Mouse (Mus musculus) embryonic facial prominence, embryonic 11.5 days (tissue): ENCODE results near the gene E2f2. TPM values are rescaled to one million over a fixed set of nuclear protein-coding genes. Genes with fewer than 3 reads are reported as not detected.
A peak's percentile ranks its signal among the peaks of the same experiment; 100 is the strongest.

Experiments used
- ATAC-seq: fragments of 200-750 bp; cut with Nextera tagmentation; replicated peaks from 2 replicates; pipeline ENCODE4 v1.8.0; 2017; ENCODE audit warnings: low read depth; ENCODE audit not compliant: insufficient number of reproducible peaks, low FRiP score, low TSS enrichment
- DNase-seq: peaks from one replicate; pipeline ENCODE4 v3.0.0-alpha.2; 2015; ENCODE audit warnings: low spot score
- H3K27ac ChIP-seq: fragments of 300-500 bp; sonication (generic); replicated peaks from 2 replicates; pipeline ENCODE4 v1.5.1; 2014; ENCODE audit warnings: mild to moderate bottlenecking, low read depth, low read length, control low read depth
- H3K27me3 ChIP-seq: fragments of 300-500 bp; sonication (generic); 2 replicates; pipeline ENCODE4 v1.6.1; 2014; ENCODE audit warnings: mild to moderate bottlenecking, low read length, moderate library complexity, mixed read lengths; ENCODE audit not compliant: control insufficient read depth, insufficient read depth
- H3K36me3 ChIP-seq: fragments of 300-500 bp; sonication (generic); replicated peaks from 2 replicates; pipeline ENCODE4 v1.6.1; 2014; ENCODE audit warnings: low read depth, mild to moderate bottlenecking, low read length, moderate library complexity, mixed read lengths; ENCODE audit not compliant: control insufficient read depth, insufficient read depth
- H3K4me1 ChIP-seq: fragments of 300-500 bp; sonication (generic); 2 replicates; pipeline ENCODE4 v1.6.1; 2014; ENCODE audit warnings: low read length, mixed read lengths; ENCODE audit not compliant: control insufficient read depth, insufficient read depth
- H3K4me2 ChIP-seq: fragments of 300-500 bp; sonication (generic); 2 replicates; pipeline ENCODE4 v1.6.1; 2014; ENCODE audit warnings: low read depth, mild to moderate bottlenecking, control low read depth, low read length, moderate library complexity
- H3K4me3 ChIP-seq: fragments of 300-500 bp; sonication (generic); 2 replicates; pipeline ENCODE4 v1.5.1; 2014; ENCODE audit warnings: low read depth, low read length, control low read depth
- H3K9ac ChIP-seq: fragments of 300-500 bp; sonication (generic); replicated peaks from 2 replicates; pipeline ENCODE4 v1.6.1; 2014; ENCODE audit warnings: mild to moderate bottlenecking, control low read depth, low read length
- H3K9me3 ChIP-seq: fragments of 300-500 bp; sonication (generic); replicated peaks from 2 replicates; pipeline ENCODE4 v1.6.1; 2016; ENCODE audit warnings: mild to moderate bottlenecking, low read length, inconsistent platforms, mixed read lengths; ENCODE audit not compliant: control insufficient read depth
- WGBS: fragments of 180-500 bp; shearing (Covaris S2); extraction: QIAGEN DNeasy Blood & Tissue Kit; methylation state at CpG from one replicate; pipeline ENCODE4 v1.1.7; 2014; 5-methylcytosine and 5-hydroxymethylcytosine counted together
- polyA plus RNA-seq: library from polyadenylated mRNA; unstranded; fragments of >200 nt; fragmentation: Nextera tagmentation; extraction: Ambion mirVana; gene quantifications from 2 replicates; pipeline ENCODE4 v1.2.1, GENCODE M21; 2014

The E2f2 gene
- polyA plus RNA-seq, 1 experiment from 2014 or later: 6.1 TPM

GRCm38 (mm10) chr4:136206033-136206893 is 34.1 kb downstream of the E2f2 start, which contains the start of gene Asap3:
Asap3 (plus strand) TSS chr4:136206365.
- H3K27me3 ChIP-seq: no peaks in the 10 kb centered on the region

DNA sequence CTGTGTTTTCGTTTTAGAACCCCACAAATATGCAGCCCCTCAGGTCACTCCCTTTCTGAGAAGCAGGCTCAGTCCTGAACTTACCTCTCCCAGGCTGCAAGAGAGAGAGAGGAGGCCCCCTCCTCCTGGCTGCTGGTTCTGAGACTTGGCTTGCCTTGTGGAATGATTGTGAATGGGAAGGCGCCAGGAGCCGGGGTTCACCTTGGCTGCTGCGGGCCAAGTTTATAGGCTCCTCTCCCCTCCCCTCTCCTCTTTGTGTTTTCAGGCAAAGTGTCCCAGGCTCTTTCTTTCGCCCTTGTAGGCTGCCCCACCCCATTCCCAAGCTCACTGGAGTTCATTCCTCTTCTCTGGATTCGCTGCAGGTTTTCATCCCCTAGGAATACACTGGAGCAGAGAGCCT is 34.7 kb downstream of the E2f2 start:
- Histone ChIP-seq H3K4me3 (peak overlapping the region; percentile 60), H3K4me1 (0 out of 2 replicates have a peak, but pooled peaks cover 2% of the 10 kb centered on the region), H3K27me3 (no peaks in the 10 kb centered on the region), H3K27ac (no peak overlapping the region), H3K9ac (peak overlapping the region; percentile 70), H3K4me2 (peak overlapping the region; percentile 95), H3K9me3 (no peaks in the 10 kb centered on the region), H3K36me3 (no peaks in the 10 kb centered on the region)
- DNase-seq (no peak), ATAC-seq (no peak)
- WGBS: 4% methylated on average over 6 of the region's 6 CpGs

More at GRCm38 (mm10) chr4:136206033-136206893, 34.1 kb downstream of the E2f2 start, which contains the start of gene Asap3:
- DNase-seq (peak; percentile 100), ATAC-seq (peak; percentile 94)
- no peaks in the 10 kb centered on the region for H3K9me3 ChIP-seq
- H3K4me1 ChIP-seq: 0 out of 2 replicates have a peak, but pooled peaks cover 2% of the 10 kb centered on the region
- no peaks in the 10 kb centered on the region for H3K36me3 ChIP-seq
- H3K4me3 ChIP-seq: peak within 1 kb of the TSS; percentile 60
- peak within 1 kb of the TSS; percentile 70 for H3K9ac ChIP-seq
- under 1% methylated on average over 54 of the region's 54 CpGs for WGBS
- peak within 1 kb of the TSS; percentile 10; the same call in 1 of the 2 replicates for H3K27ac ChIP-seq
- H3K4me2 ChIP-seq: peak within 1 kb of the TSS; percentile 95

- Histone ChIP-seq H3K27ac (no peak overlapping the region), H3K9ac (no peak overlapping the region), H3K27me3 (no peaks in the 10 kb centered on the region), H3K4me1 (0 out of 2 replicates have a peak, but pooled peaks cover 2% of the 10 kb centered on the region), H3K9me3 (no peaks in the 10 kb centered on the region), H3K36me3 (no peaks in the 10 kb centered on the region), H3K4me3 (no peak overlapping the region), H3K4me2 (no peak overlapping the region)
- DNase-seq: no peak
- WGBS: 80% methylated on average over 9 of the region's 9 CpGs
- ATAC-seq: no peak
These were observed 38.7 kb downstream of the E2f2 start for GRCm38 (mm10) chr4:136210931-136211330.

DNA sequence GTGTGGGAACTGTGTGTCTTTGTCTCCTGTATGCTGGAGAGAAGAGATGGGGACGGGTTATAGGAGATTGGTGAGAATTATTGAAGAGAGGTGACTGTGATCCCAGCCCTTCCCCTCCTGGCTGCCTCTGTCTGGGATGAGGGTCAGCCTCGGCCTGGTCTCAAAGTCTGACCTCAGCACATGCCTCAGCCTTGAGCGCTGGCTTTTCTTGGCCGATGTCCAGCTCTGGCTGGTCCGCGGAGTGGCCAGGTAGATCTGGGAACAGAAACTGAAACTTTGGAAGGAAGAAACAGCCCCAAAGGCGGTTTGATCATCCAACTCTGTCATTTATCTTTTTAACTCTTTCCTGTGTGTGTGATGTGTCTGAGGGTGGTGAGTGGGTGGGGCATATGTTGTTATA is 41.4 kb downstream of the E2f2 start:
- Histone ChIP-seq H3K4me3 (no peak overlapping the region), H3K27me3 (no peaks in the 10 kb centered on the region), H3K9ac (no peak overlapping the region), H3K4me2 (no peak overlapping the region), H3K36me3 (no peaks in the 10 kb centered on the region), H3K9me3 (no peaks in the 10 kb centered on the region), H3K27ac (no peak overlapping the region), H3K4me1 (peaks cover 5% of the 10 kb centered on the region)
- 79% methylated on average over 7 of the region's 7 CpGs for WGBS
- no peak for ATAC-seq
- DNase-seq: no peak

DNA sequence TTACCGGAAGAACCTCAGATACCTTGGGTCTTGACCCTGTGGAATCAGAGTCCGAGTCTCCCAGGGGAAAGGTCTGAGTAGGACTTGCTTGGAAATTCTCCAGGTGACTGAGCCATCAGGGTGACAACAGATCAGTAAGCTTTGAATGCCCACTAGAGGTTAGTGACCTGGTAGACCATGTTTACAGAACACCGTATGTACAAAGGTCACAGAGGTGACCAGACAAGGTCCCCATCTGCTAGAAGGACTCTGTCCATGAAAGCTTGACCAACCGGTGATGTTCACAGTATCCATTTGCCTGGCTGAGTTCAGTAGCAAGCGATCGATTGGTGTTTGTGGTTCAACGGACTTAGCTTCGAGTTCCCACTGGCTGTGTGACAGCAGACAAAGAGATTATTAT is 42.6 kb downstream of the E2f2 start:
- Histone ChIP-seq H3K9me3 (no peaks in the 10 kb centered on the region), H3K4me2 (no peak overlapping the region), H3K27me3 (no peaks in the 10 kb centered on the region), H3K9ac (no peak overlapping the region), H3K36me3 (no peaks in the 10 kb centered on the region), H3K4me3 (no peak overlapping the region), H3K4me1 (peaks cover 13% of the 10 kb centered on the region), H3K27ac (no peak overlapping the region)
- no peak for DNase-seq
- WGBS: 83% methylated on average over 8 of the region's 8 CpGs
- no peak for ATAC-seq

- H3K27me3 ChIP-seq: no peaks in the 10 kb centered on the region
- DNase-seq (no peak), ATAC-seq (no peak)
- H3K36me3 ChIP-seq: no peaks in the 10 kb centered on the region
- H3K4me3 ChIP-seq: no peak overlapping the region
- peaks cover 13% of the 10 kb centered on the region for H3K4me1 ChIP-seq
- no peak overlapping the region for H3K4me2 ChIP-seq
- no peak overlapping the region for H3K27ac ChIP-seq
- WGBS: 80% methylated on average over 8 of the region's 8 CpGs
- H3K9ac ChIP-seq: no peak overlapping the region
- no peaks in the 10 kb centered on the region for H3K9me3 ChIP-seq
These were observed 43.4 kb downstream of the E2f2 start for GRCm38 (mm10) chr4:136215576-136215975.

DNA sequence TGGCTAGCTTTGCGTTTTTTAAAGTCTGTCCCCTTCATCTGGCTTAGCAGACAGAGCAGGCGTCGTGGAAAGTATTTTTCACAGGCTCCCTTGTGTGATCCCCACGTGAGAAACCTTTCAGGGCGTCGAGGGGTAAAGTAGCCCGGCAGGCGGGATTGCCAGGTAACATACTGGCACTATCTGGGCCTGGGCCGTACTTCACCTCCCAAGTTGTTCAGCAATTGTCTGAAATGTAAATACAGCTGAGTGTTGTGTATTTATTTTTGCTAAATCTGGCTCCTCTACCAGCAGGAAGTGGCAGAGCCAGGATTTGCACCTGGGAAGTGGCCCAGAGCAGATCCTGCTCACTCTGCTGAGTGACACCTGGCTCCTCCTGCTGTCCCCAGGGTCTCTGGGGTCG is 44.9 kb downstream of the E2f2 start:
- 63% methylated on average over 10 of the region's 10 CpGs for WGBS
- H3K9ac ChIP-seq: no peak overlapping the region
- ATAC-seq (no peak), DNase-seq (no peak)
- H3K9me3 ChIP-seq: no peaks in the 10 kb centered on the region
- peaks cover 13% of the 10 kb centered on the region for H3K4me1 ChIP-seq
- H3K4me2 ChIP-seq: no peak overlapping the region
- no peaks in the 10 kb centered on the region for H3K27me3 ChIP-seq
- H3K36me3 ChIP-seq: no peaks in the 10 kb centered on the region
- H3K27ac ChIP-seq: no peak overlapping the region
- H3K4me3 ChIP-seq: no peak overlapping the region

DNA sequence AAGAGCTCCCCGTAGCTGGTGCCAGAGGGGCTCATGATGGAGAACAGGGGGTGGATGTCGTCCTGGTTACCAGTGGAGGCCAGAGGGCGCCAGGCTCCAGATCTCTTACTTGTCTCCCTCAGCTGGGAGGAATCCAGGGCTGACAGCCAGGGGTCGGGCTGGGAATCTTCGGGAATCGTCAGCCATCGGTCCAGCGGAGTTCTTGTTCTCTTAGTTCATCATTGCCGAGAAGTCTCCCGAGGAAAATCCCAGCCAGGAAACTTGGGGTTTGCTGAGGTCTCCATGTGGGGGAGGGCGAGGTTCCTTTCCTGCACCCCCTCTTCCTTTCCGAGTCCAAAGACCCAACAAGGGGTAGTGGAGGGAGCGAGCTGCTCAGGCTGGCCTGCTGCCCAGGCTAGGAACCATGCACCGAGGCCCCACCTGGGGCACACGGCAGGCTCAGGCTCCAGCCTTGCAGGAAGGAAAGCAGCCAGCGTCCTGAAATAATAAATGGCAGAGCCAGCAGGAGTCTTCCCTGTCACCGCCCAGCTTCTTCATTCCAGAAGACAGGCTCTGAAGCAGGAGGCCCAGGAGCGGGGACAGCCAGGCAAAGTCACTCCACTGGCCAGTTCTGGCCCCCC is 46.5 kb downstream of the E2f2 start:
- WGBS: 12% methylated on average over 18 of the region's 18 CpGs
- no peak overlapping the region for H3K27ac ChIP-seq
- no peak for ATAC-seq
- H3K4me2 ChIP-seq: peak overlapping the region; percentile 8; the same call in 1 of the 2 replicates
- peaks cover 13% of the 10 kb centered on the region for H3K4me1 ChIP-seq
- DNase-seq: peak; percentile 41
- H3K9ac ChIP-seq: peak overlapping the region; percentile 32
- H3K4me3 ChIP-seq: no peak overlapping the region
- H3K36me3 ChIP-seq: no peaks in the 10 kb centered on the region
- no peaks in the 10 kb centered on the region for H3K27me3 ChIP-seq
- no peaks in the 10 kb centered on the region for H3K9me3 ChIP-seq
